In the genomic region with DNA sequence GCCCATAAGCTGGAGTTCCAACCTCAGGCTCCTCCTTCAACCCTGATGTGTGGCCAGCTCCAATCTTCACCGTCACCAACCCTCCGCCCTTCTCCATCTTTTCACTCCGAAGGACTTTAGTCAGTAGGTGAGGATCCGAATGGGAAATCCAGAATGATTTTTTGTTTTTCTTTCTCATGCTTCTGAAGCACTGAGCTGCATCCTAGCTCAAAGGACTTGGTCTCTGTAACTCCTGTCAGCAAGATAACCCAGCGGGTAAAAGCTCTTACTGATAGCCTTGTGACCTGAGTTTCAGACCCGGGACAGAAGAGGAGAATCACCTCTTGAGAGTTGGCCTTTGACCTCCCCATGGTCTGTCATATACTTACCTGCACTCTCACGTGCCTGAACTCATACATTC, we compare ENCODE assay signal across 22 mouse cellular contexts. TPM values are rescaled to one million over a fixed set of nuclear protein-coding genes. Genes with fewer than 3 reads are reported as not detected.
DNase-seq lines count a peak whose midpoint lies in the region; ATAC-seq lines count a peak whose summit lies in the region.
"Had no signal": no experiment of that assay in that cellular context is flagged by ENCODE, and none has a peak within 500 bp of the region (broad histone marks: within the 10 kb centered on the region; RNA-seq: fewer than 3 reads in every experiment).

No protein-coding gene starts in this region.

- no peaks in the 10 kb centered on the region for H3K27me3 ChIP-seq in forebrain, embryonic 10.5 days (ENCODE audit: poor library complexity, severe bottlenecking)
- no peaks in the 10 kb centered on the region for H3K27me3 ChIP-seq in forebrain, embryonic 16.5 days (replicated peaks; ENCODE audit: control insufficient read depth, insufficient read depth, low read length)
- H3K27me3 ChIP-seq in kidney, embryonic 15.5 days, result no peaks in the 10 kb centered on the region
- H3K27me3 ChIP-seq in midbrain, embryonic 11.5 days (ENCODE audit: control insufficient read depth, insufficient read depth, low read length), result no peaks in the 10 kb centered on the region
- H3K27me3 ChIP-seq in midbrain, embryonic 13.5 days, result no peaks in the 10 kb centered on the region
- H3K27me3 ChIP-seq: embryonic facial prominence, embryonic 13.5 days; embryonic facial prominence, embryonic 15.5 days; forebrain, embryonic 13.5 days; forebrain, embryonic 15.5 days had no signal

- WGBS in forebrain, embryonic 10.5 days, result 72% methylated on average over 7 of the region's 7 CpGs
- WGBS in forebrain, embryonic 16.5 days, result 71% methylated on average over 7 of the region's 7 CpGs
- WGBS in kidney, embryonic 15.5 days, result 54% methylated on average over 7 of the region's 7 CpGs
- 58% methylated on average over 7 of the region's 7 CpGs for WGBS in midbrain, embryonic 11.5 days
- 69% methylated on average over 7 of the region's 7 CpGs for WGBS in midbrain, embryonic 13.5 days

- H3K36me3 ChIP-seq in forebrain, embryonic 10.5 days (replicated peaks), result no peaks in the 10 kb centered on the region
- no peaks in the 10 kb centered on the region for H3K36me3 ChIP-seq in forebrain, embryonic 16.5 days (ENCODE audit: control insufficient read depth, insufficient read depth)
- H3K36me3 ChIP-seq in kidney, embryonic 15.5 days, result no peaks in the 10 kb centered on the region
- no peaks in the 10 kb centered on the region for H3K36me3 ChIP-seq in midbrain, embryonic 11.5 days (ENCODE audit: control insufficient read depth, insufficient read depth, low read length)
- H3K36me3 ChIP-seq in midbrain, embryonic 13.5 days, result no peaks in the 10 kb centered on the region
- H3K36me3 ChIP-seq: embryonic facial prominence, embryonic 13.5 days; embryonic facial prominence, embryonic 15.5 days; forebrain, embryonic 15.5 days had no signal

- no peak overlapping the region for H3K4me3 ChIP-seq in forebrain, embryonic 10.5 days
- H3K4me3 ChIP-seq in forebrain, embryonic 16.5 days (replicated peaks; ENCODE audit: low read length), result no peak overlapping the region
- no peak overlapping the region for H3K4me3 ChIP-seq in kidney, embryonic 15.5 days (replicated peaks)
- H3K4me3 ChIP-seq in midbrain, embryonic 11.5 days (ENCODE audit: low read depth, low read length), result no peak overlapping the region
- H3K4me3 ChIP-seq in midbrain, embryonic 13.5 days (replicated peaks), result no peak overlapping the region
- H3K4me3 ChIP-seq: erythroblast, embryonic 14.5 days; forebrain, embryonic 13.5 days; forebrain, embryonic 15.5 days had no signal

- no peak overlapping the region for H3K9ac ChIP-seq in forebrain, embryonic 16.5 days (replicated peaks; ENCODE audit: low read depth, low read length)
- H3K9ac ChIP-seq in kidney, embryonic 15.5 days, result no peak overlapping the region
- no peak overlapping the region for H3K9ac ChIP-seq in midbrain, embryonic 11.5 days (ENCODE audit: low read length)
- no peak overlapping the region for H3K9ac ChIP-seq in midbrain, embryonic 13.5 days (replicated peaks)
- H3K9ac ChIP-seq: embryonic facial prominence, embryonic 13.5 days; embryonic facial prominence, embryonic 15.5 days; forebrain, embryonic 13.5 days; forebrain, embryonic 15.5 days had no signal

- no peak for ATAC-seq in forebrain, embryonic 16.5 days
- ATAC-seq in kidney, embryonic 15.5 days (replicated peaks; ENCODE audit: low FRiP score), result no peak
- no peak for ATAC-seq in midbrain, embryonic 11.5 days (ENCODE audit: low FRiP score)
- no peak for ATAC-seq in midbrain, embryonic 13.5 days
- ATAC-seq: forebrain, embryonic 13.5 days; forebrain, embryonic 15.5 days had no signal

- DNase-seq in forebrain, embryonic 10.5 days (ENCODE audit: extremely low spot score, low spot score), result no peak
- DNase-seq in kidney, adult 8-10 months, result no peak
- DNase-seq in midbrain, embryonic 11.5 days (ENCODE audit: low spot score, missing footprints), result peak; percentile 65
- DNase-seq: adrenal gland, adult 2 months; adrenal gland, postnatal 10 days; adrenal gland, postnatal 25 days; B cell, adult 2 months; cerebellum, adult 11 months; cerebellum, adult 18-20 months; cerebellum, adult 8-10 months; cerebellum, adult 9-11 months; cerebellum, postnatal 14 days; cerebellum, postnatal 36 days; embryo, embryonic 11 days had no signal

- peaks cover 20% of the 10 kb centered on the region for H3K4me1 ChIP-seq in forebrain, embryonic 10.5 days
- peaks cover 4% of the 10 kb centered on the region for H3K4me1 ChIP-seq in forebrain, embryonic 16.5 days (replicated peaks; ENCODE audit: control insufficient read depth, insufficient read depth, low read length)
- peaks cover 26% of the 10 kb centered on the region for H3K4me1 ChIP-seq in kidney, embryonic 15.5 days
- no peaks in the 10 kb centered on the region; the same call in 1 of the 2 replicates for H3K4me1 ChIP-seq in midbrain, embryonic 11.5 days (ENCODE audit: control insufficient read depth, insufficient read depth, low read length)
- peaks cover 12% of the 10 kb centered on the region for H3K4me1 ChIP-seq in midbrain, embryonic 13.5 days (replicated peaks)

- no peak overlapping the region for H3K4me2 ChIP-seq in forebrain, embryonic 16.5 days (ENCODE audit: low read length)
- no peak overlapping the region for H3K4me2 ChIP-seq in kidney, embryonic 15.5 days
- H3K4me2 ChIP-seq in midbrain, embryonic 11.5 days, result no peak overlapping the region
- no peak overlapping the region for H3K4me2 ChIP-seq in midbrain, embryonic 13.5 days (replicated peaks)
- H3K4me2 ChIP-seq: forebrain, embryonic 13.5 days; forebrain, embryonic 15.5 days had no signal

- H3K9me3 ChIP-seq in forebrain, embryonic 10.5 days, result no peaks in the 10 kb centered on the region
- H3K9me3 ChIP-seq in forebrain, embryonic 16.5 days (ENCODE audit: control insufficient read depth, low read length), result no peaks in the 10 kb centered on the region
- H3K9me3 ChIP-seq in kidney, embryonic 15.5 days (replicated peaks), result no peaks in the 10 kb centered on the region
- no peaks in the 10 kb centered on the region for H3K9me3 ChIP-seq in midbrain, embryonic 11.5 days (ENCODE audit: control insufficient read depth, low read length)
- no peaks in the 10 kb centered on the region for H3K9me3 ChIP-seq in midbrain, embryonic 13.5 days
- H3K9me3 ChIP-seq: embryonic facial prominence, embryonic 13.5 days; embryonic facial prominence, embryonic 15.5 days; forebrain, embryonic 13.5 days; forebrain, embryonic 15.5 days had no signal

- 0 out of 2 replicates have a peak overlapping the region, but pooled peaks have one; percentile 12 for H3K27ac ChIP-seq in forebrain, embryonic 10.5 days
- no peak overlapping the region for H3K27ac ChIP-seq in forebrain, embryonic 16.5 days (ENCODE audit: low read length)
- 0 out of 2 replicates have a peak overlapping the region, but pooled peaks have one; percentile 6 for H3K27ac ChIP-seq in kidney, embryonic 15.5 days
- no peak overlapping the region for H3K27ac ChIP-seq in midbrain, embryonic 11.5 days (ENCODE audit: low read depth, low read length)
- H3K27ac ChIP-seq in midbrain, embryonic 13.5 days, result no peak overlapping the region
- H3K27ac ChIP-seq: forebrain, embryonic 13.5 days; forebrain, embryonic 15.5 days had no signal

RNA-seq across cellular contexts. Expression of a gene that starts 11.2 kb away (rescaled TPM):
- 37.1 and 37.3 TPM in 2 replicates for polyA plus RNA-seq in forebrain, embryonic 10.5 days (2016; fragmentation: Nextera tagmentation; extraction: Ambion mirVana)
- 45.2 and 47.6 TPM in 2 replicates for polyA plus RNA-seq in forebrain, embryonic 16.5 days (2015; fragmentation: Nextera tagmentation; extraction: Ambion mirVana)
- 37.5 and 43.8 TPM in 2 replicates for polyA plus RNA-seq in kidney, embryonic 15.5 days (2015; fragmentation: Nextera tagmentation; extraction: Ambion mirVana)
- polyA plus RNA-seq in midbrain, embryonic 11.5 days (2014; fragmentation: Nextera tagmentation; extraction: Ambion mirVana), result 30.1 and 31.7 TPM in 2 replicates
- 38.8 and 44.0 TPM in 2 replicates for polyA plus RNA-seq in midbrain, embryonic 13.5 days (2015; fragmentation: Nextera tagmentation; extraction: Ambion mirVana)

Comparison
In these comparisons a context has a peak if more than half of its experiments do, and no peak if none do; other contexts are left out.
1. H3K27ac ChIP-seq: peak in forebrain, embryonic 10.5 days (single experiment) and kidney, embryonic 15.5 days (single experiment); none in forebrain, embryonic 16.5 days (single experiment), midbrain, embryonic 11.5 days (single experiment) and midbrain, embryonic 13.5 days (single experiment).